Mouse (Mus musculus) hindbrain, embryonic 10.5 days (tissue): ENCODE data around the gene Nop56. TPM values are rescaled to one million over a fixed set of nuclear protein-coding genes. Genes with fewer than 3 reads are reported as not detected.

Experiments used
- DNase-seq: peaks from one replicate; pipeline ENCODE4 v3.0.0-alpha.2; 2017; ENCODE audit warnings: low spot score
- H3K27ac ChIP-seq: fragments of 300-500 bp; sonication (generic); 2 replicates; pipeline ENCODE4 v1.5.1; 2016; ENCODE audit warnings: mild to moderate bottlenecking, moderate library complexity
- H3K27me3 ChIP-seq: fragments of 300-500 bp; sonication (generic); 2 replicates; pipeline ENCODE4 v1.6.1; 2016; ENCODE audit warnings: mild to moderate bottlenecking; ENCODE audit not compliant: poor library complexity, insufficient read depth, severe bottlenecking
- H3K36me3 ChIP-seq: fragments of 300-500 bp; sonication (generic); 2 replicates; pipeline ENCODE4 v1.6.1; 2016; ENCODE audit warnings: mild to moderate bottlenecking, moderate library complexity
- H3K4me1 ChIP-seq: fragments of 300-500 bp; sonication (generic); replicated peaks from 2 replicates; pipeline ENCODE4 v1.6.1; 2016; ENCODE audit warnings: mild to moderate bottlenecking
- H3K4me3 ChIP-seq: fragments of 300-500 bp; sonication (generic); 2 replicates; pipeline ENCODE4 v1.5.1; 2016; ENCODE audit warnings: mild to moderate bottlenecking, moderate library complexity
- H3K9me3 ChIP-seq: fragments of 300-500 bp; sonication (generic); 2 replicates; pipeline ENCODE4 v1.6.1; 2016; ENCODE audit warnings: mild to moderate bottlenecking, moderate library complexity
- WGBS: fragments of 180-500 bp; shearing (Covaris S2); methylation state at CpG from one replicate; pipeline ENCODE4 v1.1.7; 2016; 5-methylcytosine and 5-hydroxymethylcytosine counted together
- polyA plus RNA-seq: library from polyadenylated mRNA; unstranded; fragments of >200 nt; fragmentation: Nextera tagmentation; extraction: Ambion mirVana; gene quantifications from 2 replicates; pipeline ENCODE4 v1.2.1, GENCODE M21; 2016

Nop56 gene
- polyA plus RNA-seq, 1 experiment from 2014 or later, result 297 TPM

DNA sequence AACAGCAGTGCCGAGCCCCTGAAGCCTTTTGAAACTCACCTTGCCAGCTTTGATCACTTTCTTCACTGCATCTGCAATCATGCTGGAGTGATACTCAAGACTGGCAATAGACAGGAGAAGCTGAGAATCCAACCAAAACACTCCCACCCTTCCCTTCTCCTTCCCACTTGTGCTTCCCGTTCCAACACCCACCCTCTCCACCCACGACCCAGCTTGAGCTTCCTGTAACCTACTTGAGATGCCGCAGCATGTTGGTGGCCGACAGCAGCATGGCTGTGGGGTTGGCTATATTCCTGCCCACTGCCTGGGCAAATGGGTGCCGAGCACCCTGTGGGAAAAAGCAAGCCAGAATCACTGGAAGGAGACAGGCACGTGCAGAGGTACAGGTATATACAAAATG is 6.0 kb downstream of the Nop56 start:
- peaks cover 35% of the 10 kb centered on the region for H3K4me1 ChIP-seq
- no peak overlapping the region for H3K27ac ChIP-seq
- no peak for DNase-seq
- WGBS, result 74% methylated on average over 7 of the region's 7 CpGs
- H3K27me3 ChIP-seq, result no peaks in the 10 kb centered on the region
- H3K9me3 ChIP-seq, result no peaks in the 10 kb centered on the region
- no peak overlapping the region for H3K4me3 ChIP-seq
- peaks cover 65% of the 10 kb centered on the region for H3K36me3 ChIP-seq

DNA sequence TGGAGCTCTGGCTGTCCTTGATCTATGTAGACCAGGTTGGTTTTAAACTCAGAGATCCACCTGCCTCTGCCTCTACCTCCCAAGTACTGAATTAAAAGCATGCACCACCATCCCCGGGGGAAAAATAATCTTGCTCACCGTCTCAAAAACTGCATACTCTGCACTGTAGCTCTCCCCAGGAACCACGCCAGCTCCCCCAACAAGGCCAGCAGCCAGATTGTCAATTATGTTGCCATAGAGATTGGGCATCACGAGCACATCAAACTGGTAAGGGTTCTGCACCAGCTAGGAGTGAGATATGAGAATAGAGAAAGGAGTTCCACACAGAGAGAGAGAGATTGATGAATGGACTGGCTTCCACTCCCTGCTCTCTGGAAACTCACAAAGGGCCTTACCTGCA is 6.6 kb downstream of the Nop56 start:
- Histone ChIP-seq H3K4me3 (no peak overlapping the region), H3K9me3 (no peaks in the 10 kb centered on the region), H3K36me3 (peaks cover 63% of the 10 kb centered on the region), H3K4me1 (peaks cover 35% of the 10 kb centered on the region), H3K27me3 (no peaks in the 10 kb centered on the region), H3K27ac (no peak overlapping the region)
- WGBS, result 88% methylated on average over 4 of the region's 4 CpGs
- DNase-seq, result no peak

DNA sequence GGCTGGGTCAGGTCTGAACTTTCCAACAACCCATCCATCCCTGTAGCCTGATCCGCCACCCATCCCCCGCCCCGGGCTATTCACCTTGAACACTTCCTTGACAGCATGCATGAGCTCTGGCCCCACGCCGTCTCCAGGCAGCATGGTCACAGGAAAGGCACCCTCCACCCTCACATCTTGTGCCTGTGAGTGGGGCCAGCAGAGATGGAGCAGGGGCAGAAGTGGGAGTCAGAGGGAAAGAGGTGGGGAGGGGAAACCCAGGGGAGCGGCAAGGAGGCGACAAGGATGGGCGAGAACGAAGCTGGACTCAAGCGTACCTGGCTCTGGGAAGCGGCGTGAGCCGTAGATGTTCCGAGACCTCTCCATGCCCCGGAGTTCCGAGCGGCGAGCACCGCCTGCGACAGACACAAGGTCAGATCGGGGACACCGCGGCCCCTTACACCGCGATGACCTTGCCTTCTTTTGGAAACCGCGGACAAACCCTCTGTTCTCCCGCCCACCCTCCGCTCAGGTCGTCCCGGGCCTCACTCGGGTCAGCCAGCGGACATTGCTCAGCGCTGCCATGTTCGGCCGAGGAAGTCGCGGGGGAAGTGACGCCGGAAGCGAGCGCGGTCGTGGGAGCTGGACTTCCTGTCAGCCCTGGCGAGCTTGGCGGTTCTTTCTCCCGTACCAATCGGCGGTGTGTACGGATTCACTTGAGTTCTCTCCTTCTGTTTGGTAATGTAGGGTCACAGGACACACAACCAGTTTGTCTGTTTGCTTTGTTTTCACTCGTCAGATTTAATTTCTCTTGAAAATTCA is 9.8 kb downstream of the Nop56 start, which contains the start of gene Idh3b:
Gene Idh3b, minus strand, starts transcription at position 694 of the 801 bp plus-strand sequence.
- H3K27ac ChIP-seq, result peak within 1 kb of the TSS; percentile 87
- no peaks in the 10 kb centered on the region for H3K9me3 ChIP-seq
- H3K4me1 ChIP-seq, result peaks cover 21% of the 10 kb centered on the region
- no peaks in the 10 kb centered on the region for H3K27me3 ChIP-seq
- peak within 1 kb of the TSS; percentile 96 for H3K4me3 ChIP-seq
- peaks cover 33% of the 10 kb centered on the region for H3K36me3 ChIP-seq
- 1% methylated on average over 51 of the region's 51 CpGs for WGBS
- DNase-seq, result peak; percentile 89

DNA sequence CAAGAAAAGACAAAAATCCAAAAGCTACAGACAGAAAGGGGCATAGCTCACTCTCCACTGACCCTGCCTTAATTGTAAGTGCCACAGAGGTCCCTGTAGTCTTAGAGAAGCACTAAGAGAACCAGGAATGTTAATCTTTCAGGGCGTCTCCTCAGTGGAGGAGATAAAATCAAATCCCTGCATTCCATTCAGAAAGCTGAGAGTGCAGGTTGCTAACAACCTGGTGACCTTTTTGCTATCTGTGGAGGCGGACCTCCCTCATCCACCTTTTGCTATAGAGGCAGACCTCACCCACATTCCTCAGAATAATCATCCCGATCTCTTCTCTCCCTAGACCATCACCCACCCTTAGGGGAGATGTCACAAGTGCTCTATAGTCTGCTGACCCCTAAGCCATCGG is 14.9 kb downstream of the Nop56 start:
- Histone ChIP-seq H3K4me3 (no peak overlapping the region), H3K9me3 (no peaks in the 10 kb centered on the region), H3K36me3 (peaks cover 5% of the 10 kb centered on the region; the same call in 1 of the 2 replicates), H3K27ac (no peak overlapping the region), H3K4me1 (peaks cover 36% of the 10 kb centered on the region), H3K27me3 (peaks cover 15% of the 10 kb centered on the region)
- WGBS, result 72% methylated on average over 4 of the region's 4 CpGs
- no peak for DNase-seq

DNA sequence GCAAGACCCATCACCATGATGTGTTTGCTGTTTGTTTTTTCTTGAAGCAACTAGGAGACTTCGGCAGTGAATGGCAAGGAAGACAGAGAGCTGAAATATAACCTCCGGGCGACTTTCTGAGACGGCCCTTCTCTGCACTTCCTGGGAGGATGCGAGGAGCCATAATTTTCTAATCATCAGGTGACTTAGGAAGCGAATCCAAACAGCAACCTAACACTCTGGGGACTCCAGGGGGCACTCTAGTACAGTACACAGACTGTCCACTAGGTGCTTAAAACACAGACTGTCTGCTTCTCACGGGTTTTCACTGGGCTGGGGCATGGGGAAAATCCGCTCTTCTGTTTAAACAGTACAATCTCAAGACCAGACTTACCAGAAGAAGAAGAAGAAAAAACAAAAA is 17.2 kb downstream of the Nop56 start:
- H3K4me3 ChIP-seq, result 0 out of 2 replicates have a peak overlapping the region, but pooled peaks have one; percentile 16
- no peak overlapping the region for H3K27ac ChIP-seq
- H3K9me3 ChIP-seq, result no peaks in the 10 kb centered on the region
- peak; percentile 59 for DNase-seq
- no peaks in the 10 kb centered on the region for H3K36me3 ChIP-seq
- peaks cover 35% of the 10 kb centered on the region for H3K27me3 ChIP-seq
- peaks cover 47% of the 10 kb centered on the region for H3K4me1 ChIP-seq
- 24% methylated on average over 8 of the region's 8 CpGs for WGBS

DNA sequence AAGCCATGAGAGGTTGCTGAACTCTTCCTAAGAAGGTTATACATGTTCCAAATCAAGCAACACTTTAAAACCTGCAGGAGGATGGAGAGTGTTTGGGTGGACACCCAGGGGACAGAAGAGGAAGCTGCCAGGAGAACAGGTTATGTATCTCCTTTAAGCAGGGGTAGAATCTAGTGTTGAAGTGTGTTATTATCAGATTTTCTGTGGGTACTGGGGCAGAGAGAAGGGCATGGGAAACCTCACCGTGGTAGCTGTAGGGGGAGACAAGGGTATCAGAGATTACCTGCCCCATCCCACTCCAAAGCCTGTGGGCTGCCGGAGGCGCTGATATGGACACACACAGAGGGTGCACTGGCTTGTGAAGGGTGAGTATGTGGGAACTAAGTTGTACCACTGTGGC is 18.8 kb downstream of the Nop56 start:
- Histone ChIP-seq H3K4me1 (peaks cover 52% of the 10 kb centered on the region), H3K27me3 (peaks cover 51% of the 10 kb centered on the region), H3K36me3 (peaks cover 4% of the 10 kb centered on the region; the same call in 1 of the 2 replicates), H3K9me3 (no peaks in the 10 kb centered on the region), H3K27ac (no peak overlapping the region), H3K4me3 (peak overlapping the region; percentile 74; the same call in 1 of the 2 replicates)
- 45% methylated on average over 3 of the region's 3 CpGs for WGBS
- no peak for DNase-seq

DNA sequence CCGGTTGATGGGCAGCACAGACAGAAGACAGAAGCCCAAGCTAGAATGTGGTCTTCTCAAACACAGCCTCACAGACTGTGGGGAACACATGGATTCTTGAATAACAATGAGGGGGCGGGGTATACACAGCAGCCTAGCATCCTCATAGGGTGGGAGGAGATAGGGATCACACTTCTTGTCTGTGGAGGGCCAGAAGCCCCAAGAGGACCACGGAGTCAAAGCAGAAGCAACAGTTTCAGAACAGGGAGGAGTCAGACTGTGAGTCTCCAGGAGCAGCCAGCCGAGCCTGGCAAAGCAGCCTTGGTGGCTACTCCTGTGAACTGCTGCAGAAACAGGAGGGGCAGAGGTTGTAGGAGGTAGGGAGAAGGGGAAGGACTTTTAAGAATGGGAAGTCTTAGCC is 19.3 kb downstream of the Nop56 start:
- Histone ChIP-seq H3K27ac (peak overlapping the region; percentile 9; the same call in 1 of the 2 replicates), H3K27me3 (peaks cover 55% of the 10 kb centered on the region), H3K4me1 (peaks cover 52% of the 10 kb centered on the region), H3K36me3 (peaks cover 8% of the 10 kb centered on the region; the same call in 1 of the 2 replicates), H3K4me3 (peak overlapping the region; percentile 74; the same call in 1 of the 2 replicates), H3K9me3 (no peaks in the 10 kb centered on the region)
- WGBS, result 2% methylated on average over 4 of the region's 4 CpGs
- DNase-seq, result peak; percentile 44

DNA sequence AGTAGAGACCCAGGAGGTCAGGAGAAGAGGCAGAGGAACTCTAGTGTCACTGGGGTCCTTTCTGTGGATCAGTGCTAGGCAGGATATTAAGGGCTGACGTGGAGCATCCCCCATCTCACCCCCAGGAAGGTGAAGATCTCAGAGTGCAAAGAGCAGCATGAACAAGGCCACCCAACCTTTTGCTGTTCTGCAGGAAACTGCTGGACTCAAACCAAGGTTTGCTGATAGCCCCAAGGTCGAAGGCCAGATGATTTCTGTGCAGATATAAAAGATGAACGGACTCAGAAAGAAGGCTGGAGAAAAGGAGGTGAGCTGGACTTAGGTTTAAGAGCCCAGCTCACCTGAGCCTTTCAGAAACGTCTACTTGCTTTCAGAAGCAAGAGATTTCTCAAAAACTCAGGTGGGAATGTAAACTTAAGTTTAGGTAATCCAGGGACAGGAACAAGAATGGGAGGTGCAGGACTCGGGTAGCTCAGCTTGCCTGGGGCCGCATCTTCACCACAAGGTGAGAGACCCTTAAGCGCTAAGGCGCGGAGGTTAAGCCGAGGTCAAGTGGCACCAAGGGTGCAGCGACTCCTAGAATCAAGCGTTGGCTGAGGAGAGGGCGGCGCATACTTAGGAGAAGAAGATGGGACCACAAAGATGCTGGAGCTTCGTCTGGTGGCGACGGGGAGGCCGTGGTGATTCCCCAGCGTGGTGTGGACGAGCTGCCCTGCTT is 20.1 kb downstream of the Nop56 start:
- WGBS, result 8% methylated on average over 20 of the region's 20 CpGs
- H3K36me3 ChIP-seq, result peaks cover 15% of the 10 kb centered on the region; the same call in 1 of the 2 replicates
- peaks cover 58% of the 10 kb centered on the region for H3K27me3 ChIP-seq
- H3K27ac ChIP-seq, result peak overlapping the region; percentile 91
- peak overlapping the region; percentile 74 for H3K4me3 ChIP-seq
- no peak for DNase-seq
- H3K4me1 ChIP-seq, result peaks cover 52% of the 10 kb centered on the region
- no peaks in the 10 kb centered on the region for H3K9me3 ChIP-seq

DNA sequence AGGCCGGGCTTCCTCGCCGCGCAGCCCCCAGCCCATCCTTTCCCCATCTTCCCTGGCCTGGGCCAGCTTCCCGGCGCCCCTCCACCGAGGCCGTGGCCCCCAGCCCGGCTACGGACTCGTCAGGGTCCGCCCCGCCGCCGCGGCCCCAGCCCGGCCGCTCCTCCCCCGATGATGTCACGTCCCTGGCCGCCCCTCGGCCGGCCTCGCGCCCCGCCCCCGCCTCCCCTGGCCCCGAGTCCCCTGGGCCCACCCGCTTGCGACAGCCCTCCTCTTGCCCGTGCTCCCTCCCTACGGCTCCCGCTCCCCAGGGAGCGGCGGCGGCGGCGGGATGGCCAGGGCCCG is 20.7 kb downstream of the Nop56 start, which contains the start of gene Ebf4:
Gene Ebf4, plus strand, starts transcription at position 234 of the 342 bp plus-strand sequence.
- under 1% methylated on average over 39 of the region's 39 CpGs for WGBS
- peak; percentile 81 for DNase-seq
- H3K4me1 ChIP-seq, result peaks cover 52% of the 10 kb centered on the region
- H3K4me3 ChIP-seq, result peak within 1 kb of the TSS; percentile 74
- no peaks in the 10 kb centered on the region for H3K9me3 ChIP-seq
- peaks cover 58% of the 10 kb centered on the region for H3K27me3 ChIP-seq
- peaks cover 20% of the 10 kb centered on the region for H3K36me3 ChIP-seq
- peak within 1 kb of the TSS; percentile 91 for H3K27ac ChIP-seq

DNA sequence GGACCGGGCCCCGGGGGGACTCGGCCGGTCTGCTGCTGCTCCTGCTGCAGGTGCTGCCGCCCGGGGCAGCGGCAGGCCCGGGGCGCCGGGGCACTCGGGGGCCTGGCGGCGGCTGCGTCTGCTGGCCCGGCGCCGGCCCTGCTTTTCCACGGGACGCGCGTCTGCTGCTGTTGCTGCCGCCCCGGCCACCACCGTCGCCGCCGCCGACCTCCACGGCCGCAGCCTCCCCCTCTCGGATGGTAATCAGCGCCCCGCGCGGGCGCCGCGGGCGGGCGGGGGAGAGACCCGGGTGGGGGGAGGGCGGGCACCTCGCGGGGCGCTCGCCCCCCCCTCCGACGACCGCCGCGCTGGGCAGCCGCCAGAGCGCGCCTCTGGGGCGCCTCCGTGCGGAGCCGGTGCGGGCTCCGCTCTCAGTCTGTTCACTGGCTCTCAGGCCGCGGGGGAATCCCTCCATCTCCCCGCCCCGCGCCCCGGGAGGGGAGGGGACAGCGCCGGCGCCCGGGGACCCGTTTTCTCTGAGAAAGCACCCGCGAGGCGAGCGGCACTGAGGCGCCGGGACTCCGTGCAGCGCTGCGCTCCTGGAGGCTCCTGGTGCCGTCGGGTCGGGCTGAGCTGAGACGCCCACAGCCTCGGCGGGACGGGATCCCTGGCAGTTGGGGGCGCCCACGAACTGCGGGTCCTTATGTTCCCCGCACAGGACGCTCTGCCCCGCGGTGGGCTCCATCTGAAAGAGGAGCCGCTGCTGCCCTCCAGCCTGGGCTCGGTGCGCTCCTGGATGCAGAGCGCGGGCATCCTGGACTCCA is 21.3 kb downstream of the Nop56 start:
- Histone ChIP-seq H3K27me3 (peaks cover 58% of the 10 kb centered on the region), H3K9me3 (no peaks in the 10 kb centered on the region), H3K4me3 (peak overlapping the region; percentile 74), H3K36me3 (peaks cover 22% of the 10 kb centered on the region), H3K27ac (peak overlapping the region; percentile 91), H3K4me1 (peaks cover 52% of the 10 kb centered on the region)
- under 1% methylated on average over 84 of the region's 99 CpGs for WGBS
- peak; percentile 67 for DNase-seq

DNA sequence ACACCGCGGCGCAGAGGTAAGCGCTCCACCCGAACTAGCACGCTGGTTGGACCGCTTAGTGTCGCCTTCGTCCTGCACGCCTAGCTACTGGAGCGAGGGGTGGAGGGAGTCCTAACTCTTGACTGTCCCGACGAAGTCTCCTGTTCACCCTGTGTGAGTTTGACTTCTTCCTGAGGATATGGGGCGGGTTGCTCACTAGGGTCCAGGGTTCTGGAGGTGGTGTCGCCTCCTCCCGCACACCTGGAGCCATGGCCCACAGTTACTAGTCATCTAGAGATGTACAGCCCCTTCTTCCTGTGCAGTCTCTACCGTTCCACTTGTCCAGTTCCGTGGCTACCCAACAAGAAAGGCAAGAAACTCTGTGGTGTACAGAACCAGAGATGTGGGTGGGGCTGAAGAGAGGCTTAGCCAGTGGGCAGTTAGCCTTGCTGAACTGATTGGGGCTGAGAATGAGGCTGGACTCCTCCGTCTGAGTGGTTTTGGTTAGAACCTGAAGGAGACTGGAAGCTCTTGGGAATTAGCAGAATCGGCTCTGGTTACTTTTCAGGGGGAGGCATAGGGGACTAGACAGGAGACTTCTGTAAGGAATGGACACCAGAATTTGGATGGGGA is 22.0 kb downstream of the Nop56 start:
- Histone ChIP-seq H3K9me3 (no peaks in the 10 kb centered on the region), H3K4me1 (peaks cover 49% of the 10 kb centered on the region), H3K27ac (peak overlapping the region; percentile 91), H3K4me3 (peak overlapping the region; percentile 74), H3K27me3 (peaks cover 58% of the 10 kb centered on the region), H3K36me3 (peaks cover 27% of the 10 kb centered on the region)
- 4% methylated on average over 20 of the region's 20 CpGs for WGBS
- no peak for DNase-seq

DNA sequence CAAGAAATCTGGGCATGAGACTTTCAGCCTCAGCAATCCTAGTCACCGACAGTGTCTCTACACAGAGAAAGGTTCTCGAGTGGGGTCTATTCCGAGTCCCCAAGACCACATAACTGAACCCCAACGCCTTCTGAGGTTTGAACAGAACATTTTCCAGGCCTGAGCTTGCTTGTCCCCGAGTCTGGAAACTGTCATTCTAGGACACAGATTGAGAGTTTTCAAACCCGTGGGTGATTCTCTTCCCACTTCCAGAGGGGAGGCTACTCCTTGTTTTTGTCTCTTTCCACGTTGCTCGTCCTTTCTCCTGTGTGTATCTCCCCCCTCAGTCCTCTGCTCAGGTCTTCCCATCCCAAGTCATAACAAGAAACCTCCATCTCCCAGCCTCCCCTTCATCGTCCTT is 23.4 kb downstream of the Nop56 start:
- Histone ChIP-seq H3K9me3 (no peaks in the 10 kb centered on the region), H3K27me3 (peaks cover 55% of the 10 kb centered on the region), H3K4me3 (no peak overlapping the region), H3K4me1 (peaks cover 42% of the 10 kb centered on the region), H3K36me3 (peaks cover 27% of the 10 kb centered on the region), H3K27ac (no peak overlapping the region)
- DNase-seq, result no peak
- 78% methylated on average over 9 of the region's 9 CpGs for WGBS
